8 mouse cellular contexts compared by ENCODE assay signal in genomic region chr11:86571047-86571855, GRCm38 (mm10). TPM values are rescaled to one million over a fixed set of nuclear protein-coding genes. Genes with fewer than 3 reads are reported as not detected.
DNase-seq lines count a peak whose midpoint lies in the region; ATAC-seq lines count a peak whose summit lies in the region.

No protein-coding gene starts in this region.

- H3K4me2 ChIP-seq in hindbrain, embryonic 13.5 days = no peak overlapping the region
- H3K4me2 ChIP-seq in neural tube, embryonic 15.5 days = no peak overlapping the region

- H3K27me3 ChIP-seq in hindbrain, embryonic 13.5 days = no peaks in the 10 kb centered on the region
- no peaks in the 10 kb centered on the region for H3K27me3 ChIP-seq in neural tube, embryonic 15.5 days (replicated peaks)

- no peaks in the 10 kb centered on the region for H3K36me3 ChIP-seq in hindbrain, embryonic 13.5 days
- no peaks in the 10 kb centered on the region for H3K36me3 ChIP-seq in neural tube, embryonic 15.5 days

- WGBS in hindbrain, embryonic 13.5 days = 50% methylated on average over 15 of the region's 15 CpGs
- WGBS in neural tube, embryonic 15.5 days = 54% methylated on average over 15 of the region's 15 CpGs

- peaks cover 8% of the 10 kb centered on the region; the same call in 1 of the 2 replicates for H3K4me1 ChIP-seq in hindbrain, embryonic 13.5 days (replicated peaks)
- H3K4me1 ChIP-seq in neural tube, embryonic 15.5 days = peaks cover 6% of the 10 kb centered on the region

- 0 out of 2 replicates have a peak overlapping the region, but pooled peaks have one; percentile 4 for H3K27ac ChIP-seq in hindbrain, embryonic 13.5 days
- H3K27ac ChIP-seq in neural tube, embryonic 15.5 days (replicated peaks) = 0 out of 2 replicates have a peak overlapping the region, but pooled peaks have one; percentile 23

- no peak overlapping the region for H3K4me3 ChIP-seq in hindbrain, embryonic 13.5 days
- no peak overlapping the region for H3K4me3 ChIP-seq in neural tube, embryonic 15.5 days (replicated peaks)

- DNase-seq in cerebellum, postnatal 25 days = peak; percentile 23 to 25
- DNase-seq in cerebellum, adult 8-10 months = no peak
- peak; percentile 38 for DNase-seq in layer of hippocampus, adult 9-11 months
- no peak for DNase-seq in layer of hippocampus, postnatal 10 days (ENCODE audit: low spot score in 2 of 2)
- no peak for DNase-seq in left cerebral cortex, adult 18-20 months (ENCODE audit: low spot score in 2 of 2)
- DNase-seq in ovary, adult 18-20 months (ENCODE audit: low spot score) = no peak

- H3K9ac ChIP-seq in hindbrain, embryonic 13.5 days = 0 out of 2 replicates have a peak overlapping the region, but pooled peaks have one; percentile 1
- H3K9ac ChIP-seq in neural tube, embryonic 15.5 days (replicated peaks) = no peak overlapping the region

- no peak for ATAC-seq in hindbrain, embryonic 13.5 days (ENCODE audit: low FRiP score)
- ATAC-seq in neural tube, embryonic 15.5 days (ENCODE audit: low FRiP score) = no peak

- no peaks in the 10 kb centered on the region for H3K9me3 ChIP-seq in hindbrain, embryonic 13.5 days
- no peaks in the 10 kb centered on the region for H3K9me3 ChIP-seq in neural tube, embryonic 15.5 days (replicated peaks)

RNA-seq across cellular contexts. Expression of gene Tubd1, which starts 26.5 kb away (rescaled TPM):
- 1 to 10 TPM; 6.4 to 7.2 TPM for total RNA-seq in layer of hippocampus, postnatal 10 days (2021)
- 7.6 and 7.8 TPM in 2 replicates for polyA plus RNA-seq in hindbrain, embryonic 13.5 days (2015; fragmentation: Nextera tagmentation; extraction: Ambion mirVana)
- 6.6 and 7.7 TPM in 2 replicates for polyA plus RNA-seq in neural tube, embryonic 15.5 days (2015; fragmentation: Nextera tagmentation; extraction: Ambion mirVana)
- 1 to 10 TPM; 4.8 to 5.0 TPM for total RNA-seq in left cerebral cortex, adult 18-20 months (2021)

RNA-seq across cellular contexts. Expression of gene Rps6kb1, which starts 26.6 kb away (rescaled TPM):
- total RNA-seq in layer of hippocampus, postnatal 10 days (2021) = 10 to 100 TPM; 49.8 to 52.9 TPM
- polyA plus RNA-seq in hindbrain, embryonic 13.5 days (2015; fragmentation: Nextera tagmentation; extraction: Ambion mirVana) = 62.4 and 66.2 TPM in 2 replicates
- polyA plus RNA-seq in neural tube, embryonic 15.5 days (2015; fragmentation: Nextera tagmentation; extraction: Ambion mirVana) = 55.9 and 58.2 TPM in 2 replicates
- total RNA-seq in left cerebral cortex, adult 18-20 months (2021) = 10 to 100 TPM; 35.5 to 36.7 TPM

Comparison
In these comparisons a context has a peak if more than half of its experiments do, and no peak if none do; other contexts are left out.
1. DNase-seq: peak in cerebellum, postnatal 25 days (2 of 2) and layer of hippocampus, adult 9-11 months (single experiment); none in cerebellum, adult 8-10 months (single experiment), layer of hippocampus, postnatal 10 days (0 of 2), left cerebral cortex, adult 18-20 months (0 of 2) and ovary, adult 18-20 months (single experiment).